Mouse (Mus musculus) cerebellum, postnatal 14 days (tissue): Measurements from ENCODE around the gene Naa80.

Source experiments
- DNase-seq, 2 experiments: peaks; one replicate each; pipeline ENCODE4 v3.0.0; 2021; ENCODE audit warnings: mixed read lengths in 2 of 2

Naa80 gene

GRCm38 (mm10) chr9:107596619-107597569 is 18.2 kb downstream of the Naa80 start:
- no peak for DNase-seq

GRCm38 (mm10) chr9:107598385-107598784 is 19.7 kb downstream of the Naa80 start:
- no peak for DNase-seq

- DNase-seq = no peak
These were observed 20.7 kb downstream of the Naa80 start for GRCm38 (mm10) chr9:107599433-107599832.

GRCm38 (mm10) chr9:107599842-107600241 is 21.2 kb downstream of the Naa80 start:
- DNase-seq = peak; percentile 72 to 74

- DNase-seq = peak in 1 of 2 experiments; percentile 73
These were observed 22.1 kb downstream of the Naa80 start for GRCm38 (mm10) chr9:107600745-107601144.

- no peak for DNase-seq
These were observed 22.6 kb downstream of the Naa80 start for GRCm38 (mm10) chr9:107601275-107601674.

- DNase-seq = peak; percentile 98 to 100
These were observed 23.5 kb downstream of the Naa80 start for GRCm38 (mm10) chr9:107602068-107602648.

- no peak for DNase-seq
These were observed 24.6 kb downstream of the Naa80 start for GRCm38 (mm10) chr9:107603251-107603650.

- no peak for DNase-seq
These were observed 26.5 kb downstream of the Naa80 start for GRCm38 (mm10) chr9:107605041-107605661.

- no peak for DNase-seq
These were observed 27.9 kb downstream of the Naa80 start for GRCm38 (mm10) chr9:107606591-107606990.

- DNase-seq = no peak
These were observed 28.3 kb downstream of the Naa80 start for GRCm38 (mm10) chr9:107607036-107607435.

- no peak for DNase-seq
These were observed 29.1 kb downstream of the Naa80 start for GRCm38 (mm10) chr9:107607653-107608245.

GRCm38 (mm10) chr9:107608741-107609432 is 30.2 kb downstream of the Naa80 start, which contains the start of gene Sema3b:
Gene Sema3b, minus strand, starts transcription at chr9:107609229.
- DNase-seq = no peak

GRCm38 (mm10) chr9:107609433-107609830 is 30.7 kb downstream of the Naa80 start:
- no peak for DNase-seq

- DNase-seq = no peak
These were observed 32.9 kb downstream of the Naa80 start for GRCm38 (mm10) chr9:107611456-107612190.

GRCm38 (mm10) chr9:107612191-107612944 is 33.7 kb downstream of the Naa80 start:
- DNase-seq = peak; percentile 100

GRCm38 (mm10) chr9:107612945-107613569 is 34.4 kb downstream of the Naa80 start:
- DNase-seq = peak in 1 of 2 experiments; percentile 55

GRCm38 (mm10) chr9:107615035-107615434 is 36.3 kb downstream of the Naa80 start:
- DNase-seq = peak in 1 of 2 experiments; percentile 21

- DNase-seq = no peak
These were observed 38.8 kb downstream of the Naa80 start for GRCm38 (mm10) chr9:107617461-107617860.

- DNase-seq = peak in 1 of 2 experiments; percentile 2
These were observed 39.4 kb downstream of the Naa80 start for GRCm38 (mm10) chr9:107618098-107618497.
